Mouse (Mus musculus) MEL (cell line): ENCODE results near the gene Slc1a3. TPM values are rescaled to one million over a fixed set of nuclear protein-coding genes. Genes with fewer than 3 reads are reported as not detected.

Experiments used
- DNase-seq: peaks from one replicate; pipeline ENCODE4 v3.0.0; 2011; ENCODE audit warnings: low read depth, low spot score
- H3K27ac ChIP-seq: 2 replicates; pipeline ENCODE4 v1.5.1; 2012; ENCODE audit warnings: low read depth, mild to moderate bottlenecking, control low read depth, low read length, moderate library complexity; ENCODE audit not compliant: control insufficient read depth
- H3K27me3 ChIP-seq, 2 experiments: fragments of 150-350 bp in 1 of 2; sonication (generic) in 1 of 2; 2 replicates each; pipeline ENCODE4 v1.6.1; 2012; ENCODE audit warnings: low read length in 2 of 2, mild to moderate bottlenecking in 2 of 2, improper control_type of control experiment in 1 of 2, moderate library complexity in 1 of 2; ENCODE audit not compliant: insufficient read depth in 2 of 2, control insufficient read depth in 1 of 2
- H3K36me3 ChIP-seq, 2 experiments: 2 replicates each; pipeline ENCODE4 v1.6.1; 2012 to 2014; ENCODE audit warnings: low read length in 2 of 2, improper control_type of control experiment in 1 of 2, inconsistent platforms in 1 of 2, mild to moderate bottlenecking in 1 of 2; ENCODE audit not compliant: insufficient read depth in 2 of 2, control insufficient read depth in 1 of 2
- H3K4me1 ChIP-seq, 2 experiments: fragments of 150-350 bp in 1 of 2; sonication (generic) in 1 of 2; 2 replicates each; pipeline ENCODE4 v1.6.1; 2012; ENCODE audit warnings: low read length in 2 of 2, improper control_type of control experiment in 1 of 2, mild to moderate bottlenecking in 1 of 2; ENCODE audit not compliant: insufficient read depth in 2 of 2, control insufficient read depth in 1 of 2
- H3K4me3 ChIP-seq, 2 experiments: fragments of 150-350 bp in 1 of 2; sonication (generic) in 1 of 2; 2 replicates each; pipeline ENCODE4 v1.5.1; 2012; ENCODE audit warnings: low read depth in 2 of 2, low read length in 2 of 2, mild to moderate bottlenecking in 2 of 2, moderate library complexity in 2 of 2, control low read depth in 1 of 2, improper control_type of control experiment in 1 of 2; ENCODE audit not compliant: control insufficient read depth in 1 of 2, insufficient read depth in 1 of 2
- H3K79me2 ChIP-seq: 2 replicates; pipeline ENCODE4 v1.6.1; 2012; ENCODE audit warnings: mild to moderate bottlenecking, low read length, moderate library complexity; ENCODE audit not compliant: control insufficient read depth, poor library complexity, insufficient read depth
- H3K9ac ChIP-seq: 2 replicates; pipeline ENCODE4 v1.6.1; 2012; ENCODE audit warnings: low read depth, mild to moderate bottlenecking, control low read depth, low read length, moderate library complexity; ENCODE audit not compliant: control insufficient read depth, poor library complexity, severe bottlenecking
- H3K9me3 ChIP-seq: fragments of 150-350 bp; sonication (generic); replicated peaks from 2 replicates; pipeline ENCODE4 v1.6.1; 2012; ENCODE audit warnings: mild to moderate bottlenecking, low read length, improper control_type of control experiment, moderate library complexity; ENCODE audit not compliant: insufficient read depth
- BHLHE40 ChIP-seq: IDR thresholded peaks from 2 replicates; pipeline ENCODE4 v1.6.1; 2012; ENCODE audit warnings: low read depth, mild to moderate bottlenecking, inconsistent platforms, low read length, improper control_type of control experiment, borderline replicate concordance
- CTCF ChIP-seq, 3 experiments: IDR thresholded peaks in 2 of 3; conservative IDR thresholded peaks in 1 of 3; 2 replicates each; pipeline ENCODE4 v1.5.1; 2011 to 2012; ENCODE audit warnings: low read length in 3 of 3, low read depth in 2 of 3, mild to moderate bottlenecking in 2 of 3, improper control_type of control experiment in 1 of 3, inconsistent platforms in 1 of 3, mixed read lengths in 1 of 3, moderate library complexity in 1 of 3; ENCODE audit not compliant: control insufficient read depth in 1 of 3, insufficient read depth in 1 of 3, poor library complexity in 1 of 3, severe bottlenecking in 1 of 3
- E2F4 ChIP-seq: IDR thresholded peaks from 2 replicates; pipeline ENCODE4 v1.6.1; 2011; ENCODE audit warnings: low read depth, low read length, improper control_type of control experiment, borderline replicate concordance
- ELF1 ChIP-seq: IDR thresholded peaks from 2 replicates; pipeline ENCODE4 v1.6.1; 2014; ENCODE audit warnings: low read depth, mild to moderate bottlenecking, inconsistent platforms, low read length, improper control_type of control experiment, moderate library complexity
- EP300 ChIP-seq, 2 experiments: IDR thresholded peaks; 2 replicates each; pipeline ENCODE4 v1.6.1; 2011; ENCODE audit warnings: improper control_type of control experiment in 2 of 2, low read length in 2 of 2, low read depth in 1 of 2, mild to moderate bottlenecking in 1 of 2
- GABPA ChIP-seq: IDR thresholded peaks from 2 replicates; pipeline ENCODE4 v1.6.1; 2012; ENCODE audit warnings: low read depth, mild to moderate bottlenecking, inconsistent platforms, low read length, improper control_type of control experiment, moderate library complexity
- HCFC1 ChIP-seq: IDR thresholded peaks from 2 replicates; pipeline ENCODE4 v1.6.1; 2012; ENCODE audit warnings: low read depth, mild to moderate bottlenecking, inconsistent platforms, low read length, improper control_type of control experiment, moderate library complexity
- JUND ChIP-seq: IDR thresholded peaks from 2 replicates; pipeline ENCODE4 v1.6.1; 2011; ENCODE audit warnings: low read depth, mild to moderate bottlenecking, improper control_type of control experiment, low read length
- MAFK ChIP-seq: IDR thresholded peaks from 2 replicates; pipeline ENCODE4 v1.6.1; 2011; ENCODE audit warnings: low read depth, mild to moderate bottlenecking, low read length, improper control_type of control experiment, borderline replicate concordance
- MEF2A ChIP-seq: IDR thresholded peaks from 2 replicates; pipeline ENCODE4 v1.6.1; 2014; ENCODE audit warnings: low read depth, mild to moderate bottlenecking, inconsistent platforms, low read length, improper control_type of control experiment; ENCODE audit not compliant: poor library complexity, insufficient replicate concordance, severe bottlenecking; ENCODE audit errors: extremely low read depth
- MYB ChIP-seq: IDR thresholded peaks from 2 replicates; pipeline ENCODE4 v1.6.1; 2011; ENCODE audit warnings: mild to moderate bottlenecking, low read depth, low read length, improper control_type of control experiment
- MYC ChIP-seq: IDR thresholded peaks from 2 replicates; pipeline ENCODE4 v1.6.1; 2011; ENCODE audit warnings: low read depth, mild to moderate bottlenecking, low read length, improper control_type of control experiment, moderate library complexity
- RAD21 ChIP-seq: IDR thresholded peaks from 2 replicates; pipeline ENCODE4 v1.6.1; 2011; ENCODE audit warnings: mild to moderate bottlenecking, low read depth, low read length, improper control_type of control experiment
- SIN3A ChIP-seq: IDR thresholded peaks from 2 replicates; pipeline ENCODE4 v1.6.1; 2012; ENCODE audit warnings: low read length, improper control_type of control experiment, inconsistent platforms
- SMC3 ChIP-seq: IDR thresholded peaks from 2 replicates; pipeline ENCODE4 v1.6.1; 2011; ENCODE audit warnings: low read depth, low read length, improper control_type of control experiment
- TAL1 ChIP-seq: IDR thresholded peaks from 2 replicates; pipeline ENCODE4 v1.6.1; 2012; ENCODE audit warnings: mild to moderate bottlenecking, inconsistent platforms, low read length, moderate library complexity, mixed read lengths
- TCF12 ChIP-seq: IDR thresholded peaks from 2 replicates; pipeline ENCODE4 v1.6.1; 2014; ENCODE audit warnings: low read depth, mild to moderate bottlenecking, inconsistent platforms, low read length, improper control_type of control experiment, moderate library complexity
- UBTF ChIP-seq: IDR thresholded peaks from 2 replicates; pipeline ENCODE4 v1.6.1; 2012; ENCODE audit warnings: low read depth, mild to moderate bottlenecking, inconsistent platforms, low read length, improper control_type of control experiment, moderate library complexity, borderline replicate concordance; ENCODE audit not compliant: insufficient read depth
- USF1 ChIP-seq: IDR thresholded peaks from 2 replicates; pipeline ENCODE4 v1.6.1; 2014; ENCODE audit warnings: low read depth, mild to moderate bottlenecking, inconsistent platforms, low read length, improper control_type of control experiment, moderate library complexity
- USF2 ChIP-seq, 2 experiments: IDR thresholded peaks; 2 replicates each; pipeline ENCODE4 v1.6.1; 2011 to 2012; ENCODE audit warnings: improper control_type of control experiment in 2 of 2, low read length in 2 of 2, borderline replicate concordance in 1 of 2, inconsistent platforms in 1 of 2, low read depth in 1 of 2, mild to moderate bottlenecking in 1 of 2; ENCODE audit not compliant: insufficient read depth in 1 of 2
- ZC3H11A ChIP-seq: IDR thresholded peaks from 2 replicates; pipeline ENCODE4 v1.6.1; 2012; ENCODE audit warnings: low read depth, mild to moderate bottlenecking, inconsistent platforms, low read length, improper control_type of control experiment
- ZKSCAN1 ChIP-seq: IDR thresholded peaks from 2 replicates; pipeline ENCODE4 v1.6.1; 2012; ENCODE audit warnings: low read depth, mild to moderate bottlenecking, inconsistent platforms, low read length, improper control_type of control experiment, moderate library complexity
- ZNF384 ChIP-seq: IDR thresholded peaks from 2 replicates; pipeline ENCODE4 v1.6.1; 2012; ENCODE audit warnings: low read depth, mild to moderate bottlenecking, inconsistent platforms, low read length, improper control_type of control experiment
- polyA plus RNA-seq, 2 experiments: library from polyadenylated mRNA; stranded (reverse) in 1 of 2; unstranded in 1 of 2; fragments of >175 nt in 1 of 2; fragments of >200 nt in 1 of 2; gene quantifications; 2 replicates each; pipeline versions ENCODE4 v1.2.1 to v1.2.4; 2012; ENCODE audit warnings: low replicate concordance in 2 of 2, low read depth in 1 of 2; ENCODE audit not compliant: insufficient read length in 2 of 2, insufficient read depth in 1 of 2, missing spikeins in 1 of 2
- total RNA-seq: library from RNA; depleted of rRNA; stranded (reverse); fragments of 300-350 nt; gene quantifications from 2 replicates; pipeline ENCODE4 v1.2.3, GENCODE M21; 2012

Slc1a3 gene
- total and polyA plus RNA-seq, 3 experiments = not detected

GRCm38 (mm10) chr15:8632361-8632760, 78.2 kb downstream of the Slc1a3 start:
- no peaks in the 10 kb centered on the region for H3K9me3 ChIP-seq
- H3K9ac ChIP-seq = no peak overlapping the region
- no peaks in the 10 kb centered on the region for H3K79me2 ChIP-seq
- H3K27ac ChIP-seq = no peak overlapping the region
- H3K27me3 ChIP-seq = no peaks in the 10 kb centered on the region
- TF ChIP-seq USF1 = no peak
- TF ChIP-seq EP300 (IDR thresholded peaks at IDR 0.05; ENCODE audit: low read depth in 1 of 2, low read length in 2 of 2) = no peak
- no peak for TF ChIP-seq SMC3
- no peak for TF ChIP-seq JUND
- TF ChIP-seq MAFK = no peak
- TF ChIP-seq USF2 (IDR thresholded peaks at IDR 0.05; ENCODE audit: borderline replicate concordance in 1 of 2, insufficient read depth in 1 of 2, low read depth in 1 of 2, low read length in 2 of 2) = no peak
- TF ChIP-seq BHLHE40 = no peak
- TF ChIP-seq SIN3A = no peak
- TF ChIP-seq ELF1 = no peak
- no peak for TF ChIP-seq UBTF
- peaks cover 0 to 9% of the 10 kb centered on the region in 2 experiments; a peak in 2 of 4 replicates for H3K4me1 ChIP-seq
- no peak overlapping the region for H3K4me3 ChIP-seq
- DNase-seq = no peak
- peaks cover 0 to 8% of the 10 kb centered on the region in 2 experiments; a peak in 2 of 4 replicates for H3K36me3 ChIP-seq

DNA sequence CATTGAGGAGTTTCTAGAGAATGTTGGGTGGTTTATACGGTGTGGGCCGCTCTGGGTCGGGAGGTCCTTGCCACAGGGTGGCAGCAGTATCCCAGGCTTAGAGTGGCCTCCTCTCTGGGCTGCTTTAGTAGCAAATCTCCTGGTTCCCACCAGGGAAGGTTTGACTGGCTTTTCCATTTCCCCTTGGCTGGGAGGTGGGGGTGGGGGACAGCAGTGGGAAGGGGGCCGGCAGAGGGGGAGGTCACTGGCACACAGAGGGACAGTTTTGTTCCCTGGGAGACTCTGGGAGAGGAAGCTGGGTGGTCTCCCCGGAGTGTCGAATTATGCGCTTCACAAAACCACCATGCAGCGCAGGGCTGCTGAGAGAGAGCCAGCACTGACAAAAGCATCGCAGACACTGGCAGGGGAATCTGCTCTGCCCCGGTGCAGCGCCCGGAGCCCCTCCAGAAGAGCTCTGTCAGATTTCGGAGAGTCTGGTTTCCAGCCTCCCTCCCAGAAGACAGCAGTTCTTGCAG, 81.2 kb downstream of the Slc1a3 start:
- no peak overlapping the region for H3K4me3 ChIP-seq

More for the DNA sequence above, 81.2 kb downstream of the Slc1a3 start:
- DNase-seq = peak; percentile 48
- Histone ChIP-seq H3K9me3 (no peaks in the 10 kb centered on the region), H3K79me2 (no peaks in the 10 kb centered on the region), H3K27ac (no peak overlapping the region), H3K36me3 (peaks cover 0 to 5% of the 10 kb centered on the region in 2 experiments; a peak in 2 of 4 replicates), H3K27me3 (no peaks in the 10 kb centered on the region), H3K9ac (no peak overlapping the region), H3K4me1 (peaks cover 0 to 9% of the 10 kb centered on the region in 2 experiments; a peak in 2 of 4 replicates)
- TF ChIP-seq RAD21 = peak; percentile 80
- TF ChIP-seq E2F4 = no peak
- no peak for TF ChIP-seq MYC
- no peak for TF ChIP-seq MEF2A
- no peak for TF ChIP-seq TCF12
- TF ChIP-seq GABPA = no peak
- no peak for TF ChIP-seq USF1
- peak; percentile 74 for TF ChIP-seq ZC3H11A
- TF ChIP-seq CTCF (IDR thresholded peaks at IDR 0.05 in 2 of 3, conservative IDR thresholded peaks at IDR 0.05 in 1 of 3; ENCODE audit: control insufficient read depth in 1 of 3, insufficient read depth in 1 of 3, low read depth in 2 of 3, low read length in 3 of 3, poor library complexity in 1 of 3, severe bottlenecking in 1 of 3) = peak; percentile 19 to 81 (median 75); a peak in 5 of 6 replicates
- TF ChIP-seq SMC3 = peak; percentile 82
- no peak for TF ChIP-seq ZNF384
- TF ChIP-seq MYB = no peak
- TF ChIP-seq HCFC1 = no peak
- no peak for TF ChIP-seq TAL1
- no peak for TF ChIP-seq ZKSCAN1
